Mouse (Mus musculus) olfactory bulb, adult 2 months (tissue): ENCODE measurements around the gene Cacng7.

Experiments
- CTCF ChIP-seq: fragments of 200-500 bp; IDR thresholded peaks from 2 replicates; pipeline ENCODE4 v1.5.1; 2012; ENCODE audit warnings: low read depth, mild to moderate bottlenecking, low read length, moderate library complexity; ENCODE audit not compliant: insufficient read depth
- POLR2A ChIP-seq: fragments of 200-500 bp; IDR thresholded peaks from 2 replicates; pipeline ENCODE4 v1.6.1; 2012; ENCODE audit warnings: mild to moderate bottlenecking, low read depth, low read length, moderate library complexity; ENCODE audit not compliant: insufficient read depth

- TF ChIP-seq POLR2A = no peak
- no peak for TF ChIP-seq CTCF
These were observed 42.3 kb upstream of the Cacng7 start for GRCm38 (mm10) chr7:3290257-3291033.
